Mouse (Mus musculus): ENCODE measurements at regions not wholly inside any gene's neighbourhood (a gene's known extent, or its start where the extent isn't known, plus 50 kb on each side); places are given as distances from the start of the nearest gene placed in this dataset.

- TF ChIP-seq CTCF (IDR thresholded peaks at IDR 0.05; ENCODE audit: borderline replicate concordance, insufficient read depth, low read depth, low read length) (no peak), POLR2A (IDR thresholded peaks at IDR 0.05; ENCODE audit: borderline replicate concordance, insufficient read depth, low read length) (no peak)
Measured at GRCm38 (mm10) chr10:70774571-70774970, 118.8 kb upstream of the Phyhipl start.

Measured in cerebellum, adult 2 months (tissue).